Mouse (Mus musculus) embryonic facial prominence, embryonic 13.5 days (tissue): Measurements from ENCODE around the gene Olfr284. TPM values are rescaled to one million over a fixed set of nuclear protein-coding genes. Genes with fewer than 3 reads are reported as not detected.

Source experiments
- ATAC-seq: fragments of 200-750 bp; cut with Nextera tagmentation; 2 replicates; pipeline ENCODE4 v1.8.0; 2017; ENCODE audit warnings: low read depth; ENCODE audit not compliant: insufficient number of reproducible peaks, insufficient read depth, low FRiP score, low TSS enrichment
- H3K27ac ChIP-seq: fragments of 300-500 bp; sonication (generic); 2 replicates; pipeline ENCODE4 v1.5.1; 2015; ENCODE audit warnings: moderate library complexity, mild to moderate bottlenecking, inconsistent platforms
- H3K27me3 ChIP-seq: fragments of 300-500 bp; sonication (generic); 2 replicates; pipeline ENCODE4 v1.6.1; 2015; ENCODE audit warnings: mild to moderate bottlenecking, inconsistent platforms
- H3K36me3 ChIP-seq: fragments of 300-500 bp; sonication (generic); 2 replicates; pipeline ENCODE4 v1.6.1; 2015; ENCODE audit warnings: mild to moderate bottlenecking, inconsistent platforms
- H3K4me1 ChIP-seq: fragments of 300-500 bp; sonication (generic); 2 replicates; pipeline ENCODE4 v1.6.1; 2015; ENCODE audit warnings: inconsistent platforms
- H3K4me2 ChIP-seq: fragments of 300-500 bp; sonication (generic); 2 replicates; pipeline ENCODE4 v1.6.1; 2015; ENCODE audit warnings: moderate library complexity, mild to moderate bottlenecking, inconsistent platforms
- H3K4me3 ChIP-seq: fragments of 300-500 bp; sonication (generic); 2 replicates; pipeline ENCODE4 v1.5.1; 2015; ENCODE audit warnings: mild to moderate bottlenecking, inconsistent platforms
- H3K9ac ChIP-seq: fragments of 300-500 bp; sonication (generic); 2 replicates; pipeline ENCODE4 v1.6.1; 2015; ENCODE audit warnings: mild to moderate bottlenecking, inconsistent platforms
- H3K9me3 ChIP-seq: fragments of 300-500 bp; sonication (generic); 2 replicates; pipeline ENCODE4 v1.6.1; 2016; ENCODE audit warnings: inconsistent platforms
- WGBS: fragments of 180-500 bp; shearing (Covaris S2); methylation state at CpG from one replicate; pipeline ENCODE4 v1.1.7; 2015; ENCODE audit warnings: mixed read lengths; 5-methylcytosine and 5-hydroxymethylcytosine counted together
- polyA plus RNA-seq: library from polyadenylated mRNA; unstranded; fragments of >200 nt; fragmentation: Nextera tagmentation; extraction: Ambion mirVana; gene quantifications from 2 replicates; pipeline ENCODE4 v1.2.1, GENCODE M21; 2015

Gene Olfr284
- polyA plus RNA-seq = 0.22 and 0.59 TPM in 2 replicates

DNA sequence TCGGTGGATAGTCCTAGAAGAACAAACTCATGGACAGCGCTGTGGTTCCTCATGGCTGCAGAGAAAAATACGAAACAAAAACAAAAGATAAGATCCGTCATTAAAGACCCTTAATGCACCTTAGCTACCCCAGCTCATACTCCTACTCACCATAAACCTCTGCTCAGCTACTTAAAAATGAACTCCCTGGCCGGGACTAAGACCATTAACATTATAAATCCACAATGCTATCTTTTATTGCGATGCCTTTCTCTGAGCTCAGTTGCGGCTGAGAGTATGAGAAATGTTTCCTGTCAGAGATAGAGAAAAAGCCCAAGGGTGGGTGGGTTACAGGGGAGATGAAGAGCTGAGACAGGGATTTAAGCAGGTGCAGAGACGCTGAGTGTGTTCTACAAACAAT lies at the start of gene Olfr284:
Gene Olfr284 (minus strand): TSS at position 101 of the 400 bp plus-strand sequence.
- no peak for ATAC-seq
- Histone ChIP-seq H3K9me3 (no peaks in the 10 kb centered on the region), H3K9ac (no peak within 1 kb of the TSS), H3K27me3 (no peaks in the 10 kb centered on the region), H3K4me2 (no peak within 1 kb of the TSS), H3K36me3 (no peaks in the 10 kb centered on the region), H3K27ac (no peak within 1 kb of the TSS), H3K4me1 (0 out of 2 replicates have a peak, but pooled peaks cover 3% of the 10 kb centered on the region), H3K4me3 (no peak within 1 kb of the TSS)
- 86% methylated on average over 8 of the region's 8 CpGs for WGBS

DNA sequence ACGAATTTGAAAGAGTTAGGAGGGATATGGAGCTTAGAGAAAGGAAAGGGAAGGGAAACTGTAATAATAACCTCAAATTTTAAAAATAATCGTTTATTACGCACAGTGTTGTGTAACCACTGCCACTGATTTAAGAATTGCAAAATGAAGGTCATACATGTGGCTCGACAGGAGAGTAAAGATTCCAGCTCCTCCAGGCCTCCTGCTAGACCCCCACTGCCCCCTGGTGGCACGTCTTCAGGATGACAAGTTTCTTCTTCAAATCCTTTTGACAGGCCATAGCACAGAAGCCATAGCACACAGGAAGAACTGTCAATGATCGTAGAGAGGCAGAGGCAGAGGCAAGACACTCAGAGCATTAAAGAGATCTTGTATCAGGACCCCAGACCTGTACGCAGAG lies 49.0 kb upstream of the Olfr284 start:
- Histone ChIP-seq H3K27ac (no peak overlapping the region), H3K9me3 (peaks cover 2% of the 10 kb centered on the region), H3K4me2 (no peak overlapping the region), H3K36me3 (no peaks in the 10 kb centered on the region), H3K4me1 (no peaks in the 10 kb centered on the region), H3K4me3 (no peak overlapping the region), H3K9ac (no peak overlapping the region), H3K27me3 (no peaks in the 10 kb centered on the region)
- WGBS = 24% methylated on average over 7 of the region's 7 CpGs
- ATAC-seq = no peak

DNA sequence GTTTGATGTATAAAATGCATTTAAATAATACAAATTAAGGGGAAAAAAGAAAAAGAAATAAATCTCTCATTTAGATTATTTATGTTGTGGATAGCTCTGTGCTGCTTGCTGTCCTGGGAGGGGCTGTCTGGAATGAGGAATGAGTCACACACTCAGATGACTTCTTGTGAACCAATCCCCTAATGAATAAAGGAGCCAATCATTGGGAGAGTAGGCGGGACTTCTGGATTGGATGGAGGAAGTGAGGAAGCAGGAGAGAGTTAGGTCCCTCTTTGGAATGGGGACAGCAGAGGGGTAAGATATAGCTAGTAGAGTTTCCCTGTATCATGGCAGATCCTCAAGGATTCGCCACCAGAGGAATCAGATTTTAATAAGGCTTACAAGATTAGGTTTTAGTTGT lies 46.8 kb upstream of the Olfr284 start:
- H3K27me3 ChIP-seq = no peaks in the 10 kb centered on the region
- H3K27ac ChIP-seq = no peak overlapping the region
- no peak overlapping the region for H3K4me3 ChIP-seq
- H3K4me2 ChIP-seq = no peak overlapping the region
- H3K36me3 ChIP-seq = no peaks in the 10 kb centered on the region
- H3K4me1 ChIP-seq = no peaks in the 10 kb centered on the region
- no peak overlapping the region for H3K9ac ChIP-seq
- H3K9me3 ChIP-seq = no peaks in the 10 kb centered on the region
- no peak for ATAC-seq
- WGBS = 77% methylated on average over 2 of the region's 2 CpGs

DNA sequence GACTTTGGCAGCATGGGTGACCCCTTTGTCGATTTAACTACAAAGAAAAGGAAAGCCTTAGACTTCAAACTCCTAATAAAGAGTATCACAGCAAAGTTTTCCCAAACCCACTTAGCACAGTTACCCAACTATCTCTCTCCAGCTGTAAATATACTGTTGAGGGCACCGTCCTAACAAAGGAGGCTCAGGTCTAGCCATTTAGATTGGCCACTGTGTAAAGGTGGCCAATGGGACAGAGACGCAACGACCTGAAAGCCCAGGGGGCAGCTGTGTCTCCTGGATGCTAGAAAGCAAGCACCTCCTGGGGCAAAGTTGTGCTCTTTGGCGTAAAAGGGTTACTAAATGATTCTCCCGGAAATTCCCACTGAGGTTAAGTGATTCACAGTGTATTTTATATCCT lies 40.1 kb upstream of the Olfr284 start, which contains the start of gene Olfr283:
Gene Olfr283 (minus strand): TSS at position 101 of the 400 bp plus-strand sequence.
- Histone ChIP-seq H3K9ac (no peak within 1 kb of the TSS), H3K27ac (no peak within 1 kb of the TSS), H3K9me3 (no peaks in the 10 kb centered on the region), H3K36me3 (no peaks in the 10 kb centered on the region), H3K27me3 (no peaks in the 10 kb centered on the region), H3K4me2 (no peak within 1 kb of the TSS), H3K4me3 (no peak within 1 kb of the TSS), H3K4me1 (no peaks in the 10 kb centered on the region)
- 79% methylated on average over 6 of the region's 6 CpGs for WGBS
- no peak for ATAC-seq

DNA sequence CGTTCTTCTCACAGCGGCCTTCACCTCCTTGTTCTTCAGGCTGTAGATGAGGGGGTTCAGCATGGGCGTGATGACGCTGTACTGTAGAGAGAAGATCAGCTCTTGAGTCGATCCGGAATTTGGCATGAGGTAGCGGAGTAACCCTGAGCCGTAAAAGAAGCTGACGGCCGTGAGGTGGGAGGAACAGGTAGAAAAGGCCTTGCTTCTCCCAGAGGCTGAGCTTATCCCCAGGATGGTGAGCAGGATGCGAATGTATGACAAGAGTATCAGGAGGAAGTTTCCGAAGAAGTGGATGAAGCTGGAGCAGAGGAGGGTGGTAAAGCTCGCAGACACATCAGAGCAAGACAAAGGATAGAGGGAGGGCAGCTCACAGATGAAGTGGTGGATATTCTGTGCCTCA lies 37.4 kb upstream of the Olfr284 start:
- no peaks in the 10 kb centered on the region for H3K9me3 ChIP-seq
- no peak overlapping the region for H3K4me2 ChIP-seq
- no peaks in the 10 kb centered on the region for H3K4me1 ChIP-seq
- H3K9ac ChIP-seq = no peak overlapping the region
- H3K36me3 ChIP-seq = no peaks in the 10 kb centered on the region
- no peaks in the 10 kb centered on the region for H3K27me3 ChIP-seq
- no peak overlapping the region for H3K27ac ChIP-seq
- no peak overlapping the region for H3K4me3 ChIP-seq
- ATAC-seq = no peak
- 90% methylated on average over 13 of the region's 13 CpGs for WGBS

DNA sequence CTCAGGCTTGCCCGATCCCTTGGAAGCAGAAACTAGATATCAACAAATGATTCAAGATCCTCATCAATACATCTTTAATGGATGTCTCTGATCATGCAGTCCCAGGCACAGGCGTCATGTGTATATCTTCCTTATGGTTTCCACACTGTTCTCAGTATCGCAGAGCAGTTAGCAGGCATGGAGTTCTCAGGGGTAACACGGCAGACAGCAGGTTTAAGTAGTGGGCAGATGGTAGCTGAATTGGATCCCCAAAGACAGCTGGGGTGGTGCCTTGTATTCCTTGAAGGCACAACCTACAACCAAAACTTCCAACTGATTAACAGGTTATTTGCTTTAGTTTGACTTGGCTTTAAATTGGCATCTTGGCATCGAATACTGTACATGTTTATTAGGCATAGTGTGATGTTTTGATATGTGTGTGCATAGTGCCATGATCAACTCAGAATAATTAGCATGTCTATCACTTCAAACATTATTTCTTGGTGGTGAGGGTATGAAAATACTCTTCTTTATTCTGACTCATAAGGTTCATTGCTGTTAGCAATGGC lies 23.5 kb downstream of the Olfr284 start, which contains the start of gene Olfr285:
Gene Olfr285 (minus strand): TSS at position 177 of the 548 bp plus-strand sequence.
- no peak within 1 kb of the TSS for H3K4me2 ChIP-seq
- no peaks in the 10 kb centered on the region for H3K4me1 ChIP-seq
- H3K9me3 ChIP-seq = no peaks in the 10 kb centered on the region
- H3K4me3 ChIP-seq = no peak within 1 kb of the TSS
- no peak within 1 kb of the TSS for H3K27ac ChIP-seq
- H3K9ac ChIP-seq = no peak within 1 kb of the TSS
- no peak for ATAC-seq
- no peaks in the 10 kb centered on the region for H3K27me3 ChIP-seq
- 91% methylated on average over 5 of the region's 5 CpGs for WGBS
- no peaks in the 10 kb centered on the region for H3K36me3 ChIP-seq

DNA sequence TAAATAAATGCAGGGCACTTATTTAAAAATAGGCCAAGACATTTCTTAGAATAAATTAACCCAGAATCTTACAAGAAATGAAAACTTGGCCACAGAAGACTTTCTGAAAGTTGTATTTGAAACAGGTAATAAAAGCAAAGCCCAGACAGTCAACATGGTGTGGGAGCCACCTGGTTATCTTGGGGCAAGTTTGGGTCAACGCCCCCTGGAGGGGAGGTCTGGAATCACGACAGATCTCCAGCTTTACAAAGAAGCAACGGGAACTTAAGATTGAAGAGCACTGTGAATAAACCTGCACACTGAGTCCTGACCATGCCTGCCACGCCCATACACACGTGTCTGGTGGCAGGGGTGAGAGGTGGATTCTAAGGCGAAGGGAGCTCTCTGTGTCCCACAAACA lies 25.1 kb downstream of the Olfr284 start:
- H3K9me3 ChIP-seq = no peaks in the 10 kb centered on the region
- H3K9ac ChIP-seq = no peak overlapping the region
- H3K4me2 ChIP-seq = no peak overlapping the region
- no peak overlapping the region for H3K4me3 ChIP-seq
- H3K4me1 ChIP-seq = no peaks in the 10 kb centered on the region
- no peak for ATAC-seq
- H3K36me3 ChIP-seq = no peaks in the 10 kb centered on the region
- H3K27ac ChIP-seq = no peak overlapping the region
- WGBS = 56% methylated on average over 6 of the region's 6 CpGs
- no peaks in the 10 kb centered on the region for H3K27me3 ChIP-seq

DNA sequence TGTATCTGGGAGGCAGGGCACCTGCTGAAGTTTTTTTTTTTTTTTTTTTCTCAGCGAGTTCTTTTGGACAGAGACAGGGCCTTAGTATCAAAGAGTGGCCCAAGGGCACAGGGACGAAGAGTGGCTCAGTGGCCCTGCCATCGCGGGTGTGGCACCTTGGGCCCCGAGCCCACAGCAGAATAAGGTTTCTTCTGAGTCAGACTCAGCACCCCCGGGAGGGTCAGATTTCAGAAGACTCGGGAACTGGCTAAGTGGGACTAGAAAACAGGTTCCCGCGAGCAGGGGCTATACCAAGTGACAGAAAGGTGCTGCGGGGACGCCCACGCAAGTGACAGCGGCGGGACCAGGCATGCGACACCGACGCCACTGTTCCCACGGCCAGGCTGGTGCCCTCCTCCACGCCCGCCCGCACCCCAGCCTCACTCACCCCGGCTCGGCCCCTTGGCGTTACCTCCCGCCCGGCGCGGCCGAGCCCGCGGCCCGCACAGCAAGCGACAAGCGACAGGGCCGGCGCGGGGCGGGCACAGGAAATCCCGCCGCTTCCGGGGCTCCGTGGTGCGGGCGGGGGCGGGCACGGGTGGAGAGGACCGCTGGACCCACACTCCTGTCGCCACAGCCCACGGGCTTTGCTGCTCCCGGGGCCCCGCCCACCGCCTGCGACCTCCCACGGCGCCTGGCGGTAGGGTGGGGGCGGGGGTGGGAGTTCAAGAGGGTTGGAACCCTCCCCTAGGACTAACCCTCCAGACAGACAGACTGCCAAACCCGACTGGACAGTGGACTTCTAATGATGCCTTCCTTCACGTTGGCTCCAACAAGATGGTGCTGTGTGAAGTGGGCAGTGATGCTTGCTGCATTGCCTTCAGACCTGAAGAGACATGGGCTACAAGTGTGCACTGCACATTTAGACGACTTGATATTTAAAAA lies 44.9 kb downstream of the Olfr284 start, which contains the start of gene Zfp641:
Gene Zfp641 (minus strand): TSS at position 534 of the 924 bp plus-strand sequence.
- Histone ChIP-seq H3K27me3 (peaks cover 9% of the 10 kb centered on the region), H3K4me2 (peak within 1 kb of the TSS; percentile 98), H3K36me3 (no peaks in the 10 kb centered on the region), H3K9me3 (peaks cover 5% of the 10 kb centered on the region; the same call in 1 of the 2 replicates), H3K4me1 (no peaks in the 10 kb centered on the region), H3K4me3 (peak within 1 kb of the TSS; percentile 64), H3K9ac (peak within 1 kb of the TSS; percentile 78), H3K27ac (no peak within 1 kb of the TSS)
- 1% methylated on average over 60 of the region's 60 CpGs for WGBS
- no peak for ATAC-seq

DNA sequence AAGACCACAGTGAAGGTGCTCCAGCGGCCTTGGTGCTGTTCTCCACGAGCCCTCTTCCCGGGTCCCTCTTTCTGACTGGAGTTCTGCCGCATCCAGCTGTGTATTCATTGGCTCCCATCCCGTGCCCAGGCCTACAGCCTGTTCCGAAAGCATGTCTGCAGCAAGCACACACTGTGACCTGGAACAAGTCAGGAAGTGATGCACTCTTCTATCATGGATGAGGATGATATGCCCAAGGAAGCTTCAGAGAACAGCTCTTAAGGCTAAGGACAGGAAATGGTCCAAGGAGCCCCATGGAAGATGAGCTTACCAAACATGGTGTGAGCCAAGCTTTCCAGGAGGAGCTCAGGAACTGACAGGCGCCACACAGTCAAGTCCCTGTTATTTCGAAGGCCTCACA lies 47.1 kb downstream of the Olfr284 start:
- Histone ChIP-seq H3K27me3 (peaks cover 9% of the 10 kb centered on the region), H3K4me1 (no peaks in the 10 kb centered on the region), H3K9ac (no peak overlapping the region), H3K4me3 (no peak overlapping the region), H3K36me3 (no peaks in the 10 kb centered on the region), H3K9me3 (no peaks in the 10 kb centered on the region), H3K4me2 (no peak overlapping the region), H3K27ac (no peak overlapping the region)
- 86% methylated on average over 8 of the region's 8 CpGs for WGBS
- ATAC-seq = no peak

Other genes with a start within 250 kb of the Olfr284 start
- 43.0 and 47.0 TPM in 2 replicates for gene Pfkm, start 248.4 kb downstream of the Olfr284 start, polyA plus RNA-seq
- gene Senp1, start 247.2 kb downstream of the Olfr284 start, polyA plus RNA-seq = 36.5 and 42.1 TPM in 2 replicates
- gene Asb8, start 175.4 kb downstream of the Olfr284 start, polyA plus RNA-seq = 49.2 and 55.3 TPM in 2 replicates
- 1.1 and 1.9 TPM in 2 replicates for gene Ccdc184, start 173.8 kb downstream of the Olfr284 start, polyA plus RNA-seq
- gene Olfr288, start 145.4 kb downstream of the Olfr284 start, polyA plus RNA-seq = not detected in 2 replicates
- not detected in 2 replicates for gene Gm44579, start 120.0 kb downstream of the Olfr284 start, polyA plus RNA-seq
- not detected in 2 replicates for gene Olfr287, start 119.9 kb downstream of the Olfr284 start, polyA plus RNA-seq
- gene Olfr286, start 106.5 kb downstream of the Olfr284 start, polyA plus RNA-seq = not detected in 2 replicates
- gene H1fnt, start 83.7 kb downstream of the Olfr284 start, polyA plus RNA-seq = not detected in 2 replicates
- gene Zfp641, start 44.8 kb downstream of the Olfr284 start, polyA plus RNA-seq = 0.90 and 1.4 TPM in 2 replicates
- gene Olfr285, start 23.6 kb downstream of the Olfr284 start, polyA plus RNA-seq = not detected in 2 replicates
- gene Olfr283, start 40.0 kb upstream of the Olfr284 start, polyA plus RNA-seq = not detected in 2 replicates
- gene Olfr282, start 90.2 kb upstream of the Olfr284 start, polyA plus RNA-seq = not detected in 2 replicates
- gene Olfr281, start 111.6 kb upstream of the Olfr284 start, polyA plus RNA-seq = 0.22 TPM in 1 of 2 replicates, not detected in the other
- gene OR5BS1P, start 128.9 kb upstream of the Olfr284 start, polyA plus RNA-seq = not detected in 2 replicates
- gene Lalba, start 141.7 kb upstream of the Olfr284 start, polyA plus RNA-seq = not detected in 2 replicates
- gene Olfr279, start 151.4 kb upstream of the Olfr284 start, polyA plus RNA-seq = not detected in 2 replicates
- 139 and 142 TPM in 2 replicates for gene Kansl2, start 193.3 kb upstream of the Olfr284 start, polyA plus RNA-seq
- gene Ccnt1, start 229.9 kb upstream of the Olfr284 start, polyA plus RNA-seq = 63.1 and 66.2 TPM in 2 replicates
- gene 4930415O20Rik, start 230.0 kb upstream of the Olfr284 start, polyA plus RNA-seq = not detected in 2 replicates